Mouse (Mus musculus) retina, postnatal 1 day (tissue): ENCODE results near the gene Dlgap1.
"Not testable (repeated sequence)": the region's sequence is repeated elsewhere in the genome, so short reads cannot be mapped to it uniquely, and the experiment has no call there.

Experiments
- DNase-seq: peaks from one replicate; pipeline ENCODE4 v3.0.0-alpha.2; 2012

The Dlgap1 gene

DNA sequence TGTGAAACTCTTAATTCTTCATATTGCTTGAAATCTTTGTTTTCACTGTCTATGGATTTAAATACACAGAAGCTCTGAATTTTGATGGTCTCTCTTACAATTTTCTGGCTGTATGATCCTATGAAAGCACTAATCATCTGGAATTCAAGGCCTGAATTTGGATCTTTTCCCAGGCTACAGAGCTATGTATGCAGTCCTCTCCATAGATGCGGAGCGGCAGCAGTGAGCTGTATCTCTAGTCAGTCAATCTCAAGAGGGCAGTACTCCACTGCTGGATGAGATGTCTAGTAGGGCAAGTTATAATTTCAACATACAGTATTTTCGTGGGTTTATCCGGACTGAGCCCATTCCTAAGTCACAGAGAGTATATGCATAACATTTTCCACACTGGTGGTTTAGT lies 581.9 kb downstream of the Dlgap1 start:
- DNase-seq = no peak

GRCm38 (mm10) chr17:70561547-70561946 lies 592.7 kb downstream of the Dlgap1 start:
- DNase-seq = no peak

DNA sequence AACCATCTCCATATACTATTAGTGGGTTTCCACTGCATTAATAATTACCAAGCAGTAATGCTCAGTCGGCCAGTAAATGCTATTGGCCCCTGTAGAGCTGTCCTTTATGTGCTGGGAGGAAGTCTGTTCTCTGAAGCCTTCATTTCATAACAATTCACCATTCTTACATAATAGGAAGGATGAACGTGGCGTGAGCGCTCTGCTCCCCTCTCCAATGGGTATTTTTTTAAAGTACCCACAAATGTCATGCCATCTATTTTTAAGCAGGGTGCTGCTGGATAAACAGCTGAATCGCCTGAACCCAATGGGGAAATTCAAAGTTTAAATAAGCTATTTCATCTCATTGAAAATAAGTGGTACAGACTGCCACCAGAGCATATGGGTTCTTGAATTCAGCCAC lies 602.0 kb downstream of the Dlgap1 start:
- DNase-seq = no peak

- DNase-seq = no peak
These were observed 614.2 kb downstream of the Dlgap1 start for GRCm38 (mm10) chr17:70583042-70583441.

DNA sequence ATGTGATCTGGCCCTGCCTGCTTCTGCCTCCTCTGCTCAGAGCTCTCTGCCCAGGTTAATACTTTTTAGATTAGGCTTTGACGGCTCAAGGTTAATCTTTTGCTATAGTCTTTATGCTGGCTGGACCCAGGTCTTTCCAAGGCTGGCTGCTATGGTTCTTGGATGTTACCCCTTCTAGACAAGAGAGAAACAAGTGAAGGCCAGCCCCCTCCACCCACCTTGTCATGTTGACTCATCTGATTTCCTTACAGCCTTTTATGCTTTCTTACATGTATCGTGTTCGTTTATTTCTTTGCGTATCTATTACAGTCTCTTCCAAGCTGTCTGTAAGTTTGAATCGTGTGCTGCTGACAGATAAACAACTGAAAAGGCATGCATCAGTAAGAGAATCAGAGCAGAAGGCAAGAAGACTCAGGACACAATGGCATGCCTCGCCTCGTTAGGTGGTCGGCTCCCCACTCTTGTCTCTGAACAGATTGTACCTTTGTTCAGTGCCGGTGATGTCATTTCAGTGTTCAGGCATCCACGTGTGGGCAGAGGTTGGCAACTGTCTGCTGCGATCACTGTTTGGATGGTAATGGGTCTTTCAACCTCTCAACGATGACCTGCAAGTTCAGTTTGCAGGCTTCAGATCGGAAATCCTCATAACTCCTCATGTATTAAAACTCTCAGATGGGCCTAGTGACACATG lies 618.0 kb downstream of the Dlgap1 start:
- DNase-seq = peak; percentile 55

DNA sequence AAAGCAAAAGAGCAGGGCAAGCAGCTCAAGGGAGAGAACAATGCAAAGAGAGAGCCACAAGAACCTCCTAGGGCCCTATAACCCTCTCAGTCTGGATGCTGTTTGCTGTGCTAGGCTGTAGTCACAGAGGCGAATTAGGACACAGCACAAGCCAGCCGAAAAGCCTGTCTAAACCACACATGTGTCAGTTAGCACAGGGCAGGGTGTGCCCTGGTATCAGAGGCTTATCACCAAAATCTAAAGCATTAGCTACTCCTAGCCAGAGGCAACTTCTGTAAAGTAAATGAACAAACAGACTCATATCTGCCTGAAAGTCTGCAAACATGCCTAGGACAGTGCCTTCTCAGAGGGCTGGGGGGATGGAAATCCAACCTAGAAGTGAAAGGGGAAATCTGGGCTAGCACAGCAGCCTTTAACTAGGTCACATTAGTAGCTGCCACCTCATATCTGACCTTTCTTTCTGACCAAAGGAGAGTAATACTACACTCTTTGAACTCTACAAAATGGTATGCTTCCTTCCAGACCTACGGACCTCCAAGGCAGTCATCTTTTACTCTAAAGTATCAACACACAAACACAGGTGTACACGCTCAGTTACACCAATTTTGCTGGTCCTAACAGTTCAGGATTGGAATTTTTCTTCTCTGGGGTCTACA lies 619.2 kb downstream of the Dlgap1 start:
- DNase-seq = not testable (repeated sequence)

DNA sequence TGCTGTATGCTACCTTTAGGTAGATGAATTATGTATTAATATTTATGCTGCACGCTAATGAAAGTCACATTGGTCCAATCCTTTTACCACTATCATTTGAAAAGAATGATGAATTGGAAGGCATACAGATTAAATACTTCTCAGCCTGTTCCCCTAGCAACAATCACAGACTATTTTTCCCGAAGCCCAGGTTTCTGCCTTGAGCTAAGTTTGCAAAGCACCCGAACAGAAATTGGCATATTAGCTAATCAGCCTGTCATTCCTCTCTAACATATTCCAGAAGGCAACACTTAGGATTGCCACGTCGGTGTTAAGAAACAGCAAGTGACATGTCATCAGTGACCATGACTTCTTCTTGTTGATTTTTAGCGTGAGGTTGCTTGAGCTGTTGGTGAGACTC lies 619.8 kb downstream of the Dlgap1 start:
- DNase-seq = no peak

- no peak for DNase-seq
These were observed 620.3 kb downstream of the Dlgap1 start for GRCm38 (mm10) chr17:70589140-70589539.

GRCm38 (mm10) chr17:70590506-70590905 lies 621.6 kb downstream of the Dlgap1 start:
- DNase-seq = no peak

GRCm38 (mm10) chr17:70594277-70594676 lies 625.4 kb downstream of the Dlgap1 start:
- no peak for DNase-seq

DNA sequence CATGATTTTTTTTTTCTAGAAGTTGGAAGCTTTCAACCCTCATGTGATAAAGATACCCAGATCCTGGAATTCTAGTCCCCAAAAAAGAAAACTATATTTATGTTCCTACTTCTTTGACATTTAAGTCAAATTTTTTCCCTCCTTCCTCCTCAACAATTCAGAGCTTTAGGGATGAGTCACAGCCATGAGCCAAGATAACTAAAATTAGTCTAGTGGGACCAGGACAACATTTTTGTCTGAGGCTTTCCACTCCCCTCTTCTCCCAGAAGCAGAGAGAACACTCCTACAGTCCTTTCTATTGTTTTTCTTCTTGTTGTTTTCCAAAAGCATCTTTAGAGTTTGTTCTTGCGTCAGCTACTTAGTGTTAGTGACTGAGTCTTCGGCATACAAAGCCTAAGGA lies 627.5 kb downstream of the Dlgap1 start:
- DNase-seq = no peak

DNA sequence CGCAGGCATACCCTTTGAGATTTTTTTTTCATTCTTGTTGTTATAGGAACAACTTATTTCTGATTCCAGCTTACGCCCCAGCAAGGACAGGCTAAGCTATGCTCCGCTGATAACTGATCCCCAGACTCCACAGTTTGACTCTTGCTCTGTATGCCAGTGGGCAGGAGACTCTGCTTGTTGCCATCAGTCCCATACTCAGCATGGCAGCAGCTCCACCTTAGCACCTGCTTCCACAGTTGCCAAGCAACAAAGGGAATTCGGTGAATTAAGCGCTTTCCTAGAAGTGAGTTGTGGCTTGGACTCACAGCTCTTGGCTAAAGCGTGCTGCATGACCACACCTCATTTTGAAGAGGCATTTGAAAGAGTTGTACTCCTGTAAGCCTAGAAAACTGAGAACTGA lies 631.6 kb downstream of the Dlgap1 start:
- no peak for DNase-seq

GRCm38 (mm10) chr17:70602051-70602450 lies 633.2 kb downstream of the Dlgap1 start:
- DNase-seq = no peak

GRCm38 (mm10) chr17:70605659-70606058 lies 636.8 kb downstream of the Dlgap1 start:
- DNase-seq = no peak

GRCm38 (mm10) chr17:70612171-70612570 lies 643.3 kb downstream of the Dlgap1 start:
- DNase-seq = no peak

- no peak for DNase-seq
These were observed 645.0 kb downstream of the Dlgap1 start for GRCm38 (mm10) chr17:70613897-70614296.

- DNase-seq = peak; percentile 57
These were observed 645.7 kb downstream of the Dlgap1 start for GRCm38 (mm10) chr17:70614407-70615060.

DNA sequence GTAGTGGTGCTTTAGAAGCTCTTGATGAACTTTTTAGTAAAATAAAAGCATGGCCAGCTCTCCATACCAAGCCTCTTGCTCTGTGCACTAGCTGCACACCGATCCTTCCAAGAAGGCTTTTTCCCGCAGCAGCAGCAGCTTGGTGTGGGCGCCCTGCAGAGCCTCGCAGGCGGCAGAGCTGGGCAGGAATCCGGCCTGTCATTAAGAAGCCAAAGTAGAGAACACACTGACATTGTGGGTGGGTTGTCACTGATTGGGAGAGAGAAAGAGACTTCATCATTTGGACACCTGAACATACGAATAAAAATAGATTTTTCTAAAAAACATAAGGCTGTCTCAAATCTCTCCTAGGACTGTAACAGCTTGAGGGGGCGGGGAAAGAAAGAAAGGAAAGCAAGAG lies 653.6 kb downstream of the Dlgap1 start:
- no peak for DNase-seq

GRCm38 (mm10) chr17:70626396-70626795 lies 657.5 kb downstream of the Dlgap1 start:
- no peak for DNase-seq

DNA sequence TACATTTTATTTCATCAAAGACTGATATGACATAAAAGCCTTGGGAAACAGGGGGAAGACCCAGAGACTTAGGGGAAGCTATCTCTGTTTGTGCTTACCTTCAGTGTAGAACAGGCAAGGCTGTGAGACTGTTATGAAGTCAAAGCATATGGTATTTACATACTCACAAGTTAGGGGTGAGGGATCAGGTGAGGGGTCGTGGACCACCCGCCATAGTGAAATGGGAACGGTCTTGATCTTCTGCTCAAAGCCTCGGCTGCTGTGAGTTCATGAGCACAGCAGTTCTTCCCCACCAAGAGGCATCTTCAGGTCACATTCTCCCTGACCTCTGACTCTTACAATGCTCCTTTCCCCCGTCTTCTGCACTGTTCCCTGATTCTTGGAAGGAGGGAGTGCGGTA lies 658.1 kb downstream of the Dlgap1 start:
- DNase-seq = no peak

DNA sequence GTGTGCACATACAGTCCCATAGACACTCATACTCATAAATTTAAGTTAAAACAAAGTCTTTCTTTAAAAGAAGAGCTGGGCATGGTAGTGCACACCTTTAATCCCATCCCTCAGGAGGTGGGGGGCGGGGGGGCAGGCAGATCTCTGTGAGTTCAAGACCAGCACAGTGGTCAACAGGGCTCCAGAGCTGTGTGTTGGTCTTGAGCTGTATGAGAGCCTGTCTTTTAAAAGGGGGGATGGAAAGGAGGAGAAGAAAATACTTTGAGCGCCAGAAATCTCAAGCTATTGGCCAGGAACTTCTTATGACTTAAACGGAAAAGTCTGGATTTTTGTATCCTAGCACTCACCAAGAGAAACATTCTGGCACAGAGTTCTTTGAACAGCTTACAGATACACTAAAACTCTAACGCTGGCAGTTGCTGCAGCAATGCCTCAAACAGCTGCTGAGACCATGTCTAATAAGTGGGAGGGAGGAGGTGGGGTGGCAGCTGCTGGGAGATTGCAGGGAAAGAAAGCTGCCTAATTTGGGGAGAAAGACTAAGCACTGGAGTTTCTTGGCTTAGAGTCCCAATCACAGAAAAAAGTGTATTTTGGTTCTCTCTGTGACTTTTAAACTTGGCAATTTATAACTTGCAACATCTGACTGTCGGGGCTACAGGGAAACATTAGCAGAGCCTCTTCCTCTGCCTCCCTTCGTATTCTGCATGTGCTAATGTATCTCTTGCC lies 660.9 kb downstream of the Dlgap1 start:
- DNase-seq = peak; percentile 69

DNA sequence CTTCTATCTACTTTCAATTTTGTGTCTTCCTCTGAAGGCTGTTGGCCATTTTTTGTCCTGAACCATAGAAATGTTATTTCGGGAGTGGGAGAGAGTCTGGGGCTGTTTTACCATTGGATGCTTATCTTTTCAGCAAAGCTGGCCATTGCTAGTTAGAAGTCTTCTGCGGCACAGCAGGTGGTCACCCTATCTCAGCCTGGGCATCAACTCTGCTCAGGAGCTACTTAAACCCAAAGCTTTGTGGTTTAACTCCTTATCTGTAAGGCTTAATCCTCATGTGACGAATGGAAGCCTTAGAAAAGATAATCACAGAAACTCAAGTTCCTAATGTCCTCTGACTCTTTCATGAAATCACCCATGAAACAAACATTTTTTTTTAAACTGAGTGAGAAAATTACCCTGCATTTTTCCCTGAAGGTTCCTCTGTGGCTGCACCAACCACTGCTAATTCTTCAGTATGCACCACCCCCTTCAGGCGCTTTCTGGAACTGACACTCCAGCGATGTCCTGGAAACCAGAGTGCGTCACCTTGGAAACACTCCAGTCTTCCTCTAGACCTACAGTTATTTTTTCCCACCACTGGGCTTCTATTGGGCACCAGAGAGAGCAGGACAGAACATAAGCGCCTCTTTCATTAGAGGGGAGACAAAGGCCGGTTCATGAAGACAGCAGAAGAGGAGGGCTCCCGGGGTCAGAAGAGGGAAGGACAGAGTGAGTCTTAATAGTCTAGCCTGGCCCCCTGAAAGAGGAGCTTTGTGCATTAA lies 664.5 kb downstream of the Dlgap1 start:
- peak; percentile 97 for DNase-seq

GRCm38 (mm10) chr17:70643211-70643610 lies 674.3 kb downstream of the Dlgap1 start:
- no peak for DNase-seq
